ENCODE assay signal across 24 mouse cellular contexts in the genomic region with DNA sequence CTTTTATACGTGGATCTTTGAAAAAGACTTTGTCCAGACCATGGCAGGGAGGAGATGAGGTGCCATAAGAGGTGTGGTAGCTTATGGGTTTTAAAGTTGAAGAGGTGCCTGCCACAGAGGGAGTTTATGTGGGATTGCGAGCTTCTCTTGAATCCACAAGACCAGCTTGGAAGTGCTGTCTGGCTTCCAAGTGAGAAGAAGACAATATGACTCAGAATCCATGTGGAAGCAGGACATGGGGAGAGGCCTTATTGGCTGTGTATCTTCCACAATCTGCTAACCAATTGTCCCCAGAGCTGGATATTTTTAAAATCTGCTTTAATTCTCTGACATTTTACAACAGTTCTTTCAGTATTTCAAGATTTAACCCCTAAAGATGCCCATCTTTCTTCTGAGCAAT. TPM values are rescaled to one million over a fixed set of nuclear protein-coding genes. Genes with fewer than 3 reads are reported as not detected.
"Had no signal": no experiment of that assay in that cellular context is flagged by ENCODE, and none has a peak within 500 bp of the region (broad histone marks: within the 10 kb centered on the region; RNA-seq: fewer than 3 reads in every experiment).

No protein-coding gene starts in this region.

- H3K4me3 ChIP-seq: lung, embryonic 15.5 days; megakaryocyte, embryonic 14.5 days; midbrain, embryonic 13.5 days; myocyte; neural tube, embryonic 13.5 days; neural tube, embryonic 15.5 days had no signal

- H3K36me3 ChIP-seq: lung, embryonic 15.5 days; midbrain, embryonic 13.5 days; neural tube, embryonic 13.5 days; neural tube, embryonic 15.5 days had no signal

- H3K4me1 ChIP-seq: lung, embryonic 15.5 days; megakaryocyte, embryonic 14.5 days; midbrain, embryonic 13.5 days; neural tube, embryonic 13.5 days; neural tube, embryonic 15.5 days had no signal

- DNase-seq: lung, adult 2 months; lung, postnatal 14 days; lung, postnatal 36 days; retina, postnatal 1 day; right cerebral cortex, adult 18-20 months; right cerebral cortex, postnatal 25 days; right cerebral cortex, postnatal 4 days; spleen, adult 18-20 months; thymus, adult 18-20 months; thymus, postnatal 14 days; thymus, postnatal 36 days had no signal

- H3K27me3 ChIP-seq: lung, embryonic 15.5 days; megakaryocyte, embryonic 14.5 days; midbrain, embryonic 13.5 days; neural tube, embryonic 13.5 days; neural tube, embryonic 15.5 days had no signal

- ATAC-seq: lung, postnatal 0 days; midbrain, embryonic 13.5 days; midbrain, embryonic 16.5 days had no signal

- H3K27ac ChIP-seq: lung, embryonic 15.5 days; macrophage; midbrain, embryonic 13.5 days; neural tube, embryonic 13.5 days; neural tube, embryonic 15.5 days had no signal

- H3K9me3 ChIP-seq: lung, embryonic 15.5 days; megakaryocyte, embryonic 14.5 days; midbrain, embryonic 13.5 days; neural tube, embryonic 13.5 days; neural tube, embryonic 15.5 days had no signal

RNA-seq across cellular contexts. Expression of gene Slc9a4, which starts 33.3 kb away (rescaled TPM):
- total RNA-seq: megakaryocyte progenitor cell, adult 5-6 weeks had no signal
- polyA plus RNA-seq: lung, embryonic 15.5 days; midbrain, embryonic 11.5 days; midbrain, embryonic 13.5 days; midbrain, embryonic 16.5 days; neural tube, embryonic 11.5 days; small intestine, adult 2 months had no signal
